Mouse (Mus musculus) inflammation-experienced regulatory T-cells, adult 6 months (primary cell): ENCODE measurements around the gene Reep1. TPM values are rescaled to one million over a fixed set of nuclear protein-coding genes. Genes with fewer than 3 reads are reported as not detected.

Experiments
- ATAC-seq: one replicate; pipeline ENCODE4 v1.8.0; 2017
- polyA plus RNA-seq, 3 experiments: library from polyadenylated mRNA; unstranded; fragments of 100-300 nt; shearing (Covaris generic); gene quantifications; one replicate each; pipeline ENCODE4 v1.2.1; 2017

Gene Reep1
- polyA plus RNA-seq, 3 experiments from 2014 or later, result 0.55 to 0.59 TPM; not detected in 1

DNA sequence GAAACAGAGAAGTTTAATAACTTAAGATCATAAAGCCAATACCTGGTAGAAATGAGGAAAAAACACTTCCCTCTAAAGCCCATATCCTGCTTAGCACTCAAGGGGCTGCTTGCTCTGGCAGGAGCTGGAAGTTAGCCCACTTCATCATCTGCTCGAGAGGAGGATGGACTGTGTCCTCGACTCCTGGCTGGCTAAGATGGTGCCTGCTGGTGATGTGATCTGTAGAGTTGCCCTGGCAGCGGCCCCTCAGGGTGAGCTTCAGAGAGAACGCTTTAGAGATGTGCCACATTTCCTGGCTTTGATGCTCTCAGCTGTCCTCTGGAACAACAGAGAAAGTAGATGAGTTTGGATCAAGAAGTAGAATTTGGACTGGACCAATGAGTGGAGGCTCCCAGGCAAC is 31.2 kb downstream of the Reep1 start:
- ATAC-seq, result no peak

DNA sequence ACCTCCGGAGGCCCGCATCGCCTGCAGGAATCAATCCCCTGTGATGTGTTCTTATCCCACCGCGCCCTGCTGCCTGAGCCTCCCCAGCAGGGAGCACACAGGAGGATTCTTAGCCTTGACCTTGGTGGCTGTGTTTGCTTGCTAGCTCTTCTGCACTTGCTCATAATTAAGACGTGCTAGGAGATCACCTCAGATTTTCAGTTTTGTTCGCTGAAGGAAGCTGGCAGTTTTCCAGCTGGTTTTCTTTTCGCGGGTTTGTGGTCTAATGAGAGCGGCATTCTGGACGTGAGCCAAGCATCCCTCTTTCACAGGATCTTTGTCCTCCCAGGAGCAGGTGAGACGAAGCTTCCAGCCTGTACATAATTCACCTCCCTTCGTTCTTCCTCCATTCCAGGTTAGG is 33.6 kb downstream of the Reep1 start:
- ATAC-seq, result no peak

GRCm38 (mm10) chr6:71741998-71742636 is 34.8 kb downstream of the Reep1 start:
- no peak for ATAC-seq

- no peak for ATAC-seq
These were observed 37.6 kb downstream of the Reep1 start for GRCm38 (mm10) chr6:71744934-71745333.

- ATAC-seq, result no peak
These were observed 38.3 kb downstream of the Reep1 start for GRCm38 (mm10) chr6:71745482-71746234.

DNA sequence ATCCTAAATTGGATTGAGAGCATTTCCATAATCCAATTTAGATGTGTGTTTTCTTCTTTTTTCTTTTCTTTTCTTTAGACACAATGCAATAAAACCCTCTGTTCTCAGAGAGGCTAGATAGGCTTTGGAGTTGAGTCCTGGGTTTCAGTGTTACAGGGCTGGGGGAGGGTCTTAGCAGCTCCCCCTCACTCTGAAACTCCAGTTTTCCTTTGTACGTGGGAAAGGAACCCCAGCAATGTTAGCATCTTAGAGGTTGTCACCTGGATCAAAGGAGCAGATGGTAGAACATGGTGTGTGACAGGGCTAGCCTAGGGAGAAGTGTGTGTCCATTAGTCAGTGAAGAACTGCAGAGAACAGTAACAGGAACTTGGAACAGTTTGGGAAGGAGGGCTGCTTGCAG is 38.9 kb downstream of the Reep1 start:
- ATAC-seq, result no peak

- peak; percentile 56 for ATAC-seq
These were observed 39.5 kb downstream of the Reep1 start for GRCm38 (mm10) chr6:71746846-71747245.

- ATAC-seq, result no peak
These were observed 44.2 kb downstream of the Reep1 start for GRCm38 (mm10) chr6:71751602-71752001.

DNA sequence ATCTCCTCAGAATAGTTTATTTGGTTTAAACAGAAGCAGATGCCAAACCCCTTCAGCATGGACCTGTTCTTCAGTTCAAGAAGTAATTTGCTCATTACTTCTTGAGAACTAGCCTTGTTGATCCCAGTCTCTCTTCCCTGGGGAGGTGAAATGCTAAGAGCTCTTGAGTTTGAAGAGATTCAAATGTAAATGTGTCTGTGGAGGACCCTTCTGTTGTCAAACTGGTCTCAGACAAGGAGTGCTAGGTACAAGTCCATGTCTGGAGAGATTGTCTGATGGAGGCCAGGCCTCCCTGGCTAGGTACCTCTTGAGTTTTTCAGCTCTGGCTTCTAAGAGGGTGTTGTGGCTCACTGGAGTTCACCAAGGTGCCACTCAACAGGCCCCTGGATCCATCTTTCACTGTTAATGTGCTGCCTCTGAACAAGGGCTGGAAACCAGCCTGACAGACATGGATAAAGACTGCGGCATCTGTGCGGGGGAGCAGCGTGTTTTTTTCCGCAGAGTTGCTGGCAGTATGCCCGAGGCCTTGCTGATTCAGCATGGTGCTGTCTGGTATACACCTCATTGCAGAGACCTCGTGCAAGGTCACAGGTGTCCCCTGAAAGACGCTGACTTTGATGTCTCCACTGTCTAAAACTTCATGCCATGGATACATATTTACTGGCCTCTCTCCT is 45.6 kb downstream of the Reep1 start:
- no peak for ATAC-seq

DNA sequence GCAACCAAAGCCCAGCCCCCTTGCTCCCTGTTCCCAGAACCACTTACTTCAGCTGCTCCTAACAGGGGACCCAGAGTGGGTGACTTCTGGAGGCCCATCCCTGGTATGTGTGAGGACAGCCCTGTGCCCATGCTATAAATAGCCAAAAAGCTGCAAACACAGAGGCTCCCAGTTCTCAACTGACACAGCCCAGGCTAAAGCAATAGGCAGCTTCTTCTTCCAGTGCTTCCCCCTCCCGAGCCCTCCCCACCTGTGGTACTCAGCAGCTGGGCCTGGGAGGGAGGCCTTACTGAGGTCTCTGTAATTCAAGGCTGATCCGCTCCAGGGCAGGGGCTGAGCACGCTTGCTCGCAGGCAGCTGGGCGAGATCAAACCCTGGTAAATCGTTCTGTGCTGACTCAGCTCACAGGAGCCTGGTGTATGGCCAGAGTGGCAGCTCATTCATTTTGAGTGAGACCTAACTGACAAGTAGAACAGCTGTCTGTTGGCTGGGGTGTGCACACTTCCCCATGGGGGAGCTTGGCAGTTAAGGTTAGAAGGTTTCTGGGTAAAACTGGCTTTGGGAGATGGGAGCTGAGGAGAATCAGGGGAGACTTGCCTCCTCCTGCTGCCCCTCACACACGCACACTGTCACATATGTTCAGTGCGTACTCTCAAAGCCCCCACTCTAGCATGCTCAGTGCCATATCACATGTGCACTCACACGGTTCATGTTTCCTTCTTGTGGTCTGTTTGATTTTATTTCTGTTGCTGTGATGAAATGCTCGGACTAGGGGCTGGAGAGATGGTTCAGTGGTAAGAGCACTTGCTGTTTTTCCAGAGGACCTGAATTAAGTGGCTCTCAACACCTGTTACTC is 49.9 kb downstream of the Reep1 start:
- ATAC-seq, result no peak

- no peak for ATAC-seq
These were observed 51.4 kb downstream of the Reep1 start for GRCm38 (mm10) chr6:71758780-71759179.

DNA sequence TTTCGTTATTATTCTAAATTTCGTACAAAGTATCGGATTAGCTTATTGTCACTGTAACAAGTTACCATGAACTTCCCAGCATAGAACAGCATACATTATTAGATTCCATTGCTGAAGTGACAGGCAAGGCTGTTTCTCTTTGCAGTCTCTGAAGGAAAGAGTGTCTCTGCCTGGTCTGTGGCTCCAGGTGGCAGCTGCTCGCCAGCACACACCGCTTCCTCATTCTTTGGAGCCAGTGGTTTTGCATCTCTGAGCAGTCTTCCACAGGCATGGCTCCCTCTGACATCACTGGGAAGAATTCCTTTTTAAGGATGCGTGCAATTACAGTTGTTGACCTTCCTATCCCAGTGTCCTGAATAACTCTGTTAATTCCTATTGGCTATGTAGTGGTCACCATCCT is 52.7 kb downstream of the Reep1 start:
- no peak for ATAC-seq

DNA sequence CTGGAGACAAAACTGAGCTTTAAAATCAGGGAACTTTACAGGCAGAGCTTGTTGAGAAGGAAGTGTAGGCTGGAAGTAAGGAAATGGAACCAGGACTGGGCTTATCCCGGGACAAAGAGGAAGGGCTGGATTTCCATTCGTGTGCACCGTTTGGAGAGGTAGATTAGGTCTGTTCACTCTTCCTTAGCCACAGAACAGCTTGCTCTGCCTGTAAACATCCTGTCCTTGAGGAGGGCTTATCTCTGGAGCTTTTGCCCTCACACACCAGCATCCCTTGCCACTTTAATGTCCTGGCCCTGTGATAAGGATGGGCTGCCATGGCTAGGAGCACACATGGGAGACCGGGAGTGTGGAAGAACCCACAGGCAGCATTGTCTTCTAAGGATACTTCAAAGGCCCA is 60.4 kb downstream of the Reep1 start:
- no peak for ATAC-seq

DNA sequence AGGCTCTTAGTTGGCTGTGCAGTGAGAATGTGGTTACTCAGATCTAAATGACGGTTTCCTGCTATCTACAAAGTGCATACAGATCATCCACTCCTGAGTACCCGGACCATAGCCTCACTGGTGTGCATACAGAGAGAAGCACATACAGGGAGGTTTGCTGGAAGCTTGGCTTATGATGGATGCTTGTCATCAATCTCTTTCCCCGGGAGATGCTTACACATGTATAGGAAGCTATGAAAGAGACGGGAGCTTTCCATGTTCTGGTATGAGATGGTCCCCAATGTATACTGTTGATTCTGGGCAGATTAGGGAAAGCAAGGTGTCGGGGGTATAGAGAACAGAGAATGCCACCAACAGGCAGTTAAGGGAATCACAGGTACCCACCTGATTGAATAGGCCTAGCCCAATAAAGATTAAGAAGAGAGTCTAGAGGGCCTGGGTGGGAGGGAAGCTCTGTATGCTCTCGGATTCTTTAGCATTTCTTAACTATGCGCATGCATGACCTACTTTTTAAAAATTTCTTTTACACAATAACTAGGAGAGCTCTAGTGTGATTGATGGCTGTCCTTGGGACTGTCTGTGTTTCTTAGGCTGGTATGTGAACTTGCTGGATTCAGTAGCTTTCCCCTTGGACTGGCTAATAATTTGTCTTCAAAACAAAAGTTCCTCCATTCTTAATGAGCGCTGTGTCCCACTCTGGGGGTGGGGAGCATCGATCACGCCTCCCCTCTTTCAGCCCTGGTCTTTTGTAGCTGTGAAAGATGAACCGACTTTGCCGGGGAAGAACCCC is 62.7 kb downstream of the Reep1 start:
- ATAC-seq, result no peak

DNA sequence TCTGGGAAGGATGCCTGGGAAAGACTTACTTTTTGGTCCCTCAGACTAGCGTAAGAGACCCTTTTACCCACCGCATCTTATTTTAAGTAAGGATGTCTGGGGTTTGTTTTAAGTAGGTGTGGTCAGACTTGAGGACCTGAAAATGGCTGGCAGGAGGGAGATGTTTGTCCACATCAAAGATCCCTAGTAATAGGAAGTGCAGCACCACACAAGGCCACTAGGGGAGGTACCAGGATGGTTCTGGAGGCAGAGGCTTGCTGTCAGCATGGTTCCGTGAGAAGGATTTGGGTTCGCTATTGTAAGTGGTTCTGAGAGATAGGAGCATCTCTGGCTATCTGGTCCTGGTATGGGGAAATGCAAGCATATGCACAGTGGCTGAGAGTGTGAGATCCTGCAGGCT is 63.5 kb downstream of the Reep1 start:
- no peak for ATAC-seq

DNA sequence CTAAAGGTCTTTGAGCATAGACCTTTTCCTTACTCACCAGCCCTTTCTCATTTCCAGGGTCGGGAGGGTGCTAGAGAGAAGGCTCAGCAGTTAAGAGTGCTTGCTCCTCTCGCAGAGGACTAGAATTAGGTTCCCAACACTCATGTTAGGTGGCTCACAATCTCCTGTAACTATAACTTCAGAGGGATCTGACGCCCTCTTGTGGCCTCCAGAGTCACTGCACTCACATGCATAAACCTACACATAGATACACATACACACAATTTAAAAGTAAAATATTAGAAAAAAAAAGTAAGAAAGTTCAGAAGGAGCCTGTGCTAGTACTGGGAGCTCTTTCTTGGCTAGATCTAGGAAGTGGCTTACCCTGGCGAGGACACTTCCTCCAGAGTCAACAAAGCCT is 63.9 kb downstream of the Reep1 start:
- ATAC-seq, result no peak

GRCm38 (mm10) chr6:71772156-71772555 is 64.8 kb downstream of the Reep1 start:
- ATAC-seq, result no peak

DNA sequence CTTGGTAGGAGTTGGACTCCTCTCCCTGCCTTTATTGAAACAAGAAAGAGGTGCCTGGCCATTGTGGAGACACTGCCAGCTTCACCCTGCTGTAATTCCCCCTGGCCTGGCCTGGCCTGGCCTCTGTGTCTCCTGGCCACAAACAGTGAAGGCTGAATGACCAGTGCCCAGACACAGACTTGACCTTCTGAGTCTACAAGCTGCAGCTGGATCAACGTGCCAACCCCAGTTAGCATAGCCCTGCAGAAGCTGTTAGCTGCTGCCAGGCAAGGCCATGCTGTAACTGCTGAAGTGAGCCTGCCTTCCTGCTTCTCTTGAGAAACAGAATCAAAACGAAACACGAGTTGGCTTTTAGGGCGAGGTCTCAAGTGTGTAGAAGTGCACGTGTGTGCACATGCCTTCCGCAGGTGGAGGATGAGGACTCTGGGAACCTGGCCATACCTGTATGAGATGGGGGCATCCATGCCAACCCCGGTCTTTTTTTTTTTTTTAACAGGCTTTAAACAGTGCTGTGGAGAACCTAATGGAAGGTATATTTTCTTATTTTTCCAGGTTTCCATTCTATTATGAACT is 65.4 kb downstream of the Reep1 start:
- no peak for ATAC-seq

DNA sequence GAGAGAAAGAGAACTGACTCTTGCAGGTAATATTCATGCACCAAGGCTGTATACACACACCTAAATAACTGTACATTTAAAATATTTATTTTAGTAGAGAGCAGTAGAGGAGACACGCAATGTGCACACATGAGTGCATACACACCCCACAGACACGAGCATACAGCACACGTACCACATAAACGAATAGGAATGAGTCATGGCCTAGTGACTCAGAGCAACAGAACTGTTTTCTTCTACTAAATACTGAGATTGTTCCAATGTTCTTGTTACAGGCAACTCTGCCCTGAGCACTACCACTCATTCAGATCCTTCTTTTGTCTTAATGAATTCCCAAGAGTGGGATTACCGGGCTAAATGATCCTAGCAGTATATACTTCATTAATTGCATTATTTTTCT is 70.7 kb downstream of the Reep1 start:
- no peak for ATAC-seq

DNA sequence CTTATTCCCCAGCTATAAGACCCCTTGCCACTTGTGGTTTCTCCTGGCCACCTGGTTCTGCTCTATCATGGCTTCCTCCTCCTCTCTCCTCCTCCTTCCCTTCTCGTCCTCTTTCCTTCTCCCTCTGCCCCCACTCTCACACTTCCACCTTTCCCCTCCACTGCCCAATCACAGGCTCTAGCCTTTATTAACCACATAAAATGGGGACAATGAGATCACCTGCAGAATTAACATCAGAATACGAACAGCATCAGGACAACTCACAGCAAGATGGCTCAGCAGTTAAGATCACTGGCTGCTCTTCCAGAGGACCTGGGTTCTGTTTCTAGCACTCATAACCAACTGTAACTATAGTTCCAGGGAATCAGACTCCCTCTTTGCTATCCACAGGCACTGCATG is 72.5 kb downstream of the Reep1 start:
- ATAC-seq, result no peak

DNA sequence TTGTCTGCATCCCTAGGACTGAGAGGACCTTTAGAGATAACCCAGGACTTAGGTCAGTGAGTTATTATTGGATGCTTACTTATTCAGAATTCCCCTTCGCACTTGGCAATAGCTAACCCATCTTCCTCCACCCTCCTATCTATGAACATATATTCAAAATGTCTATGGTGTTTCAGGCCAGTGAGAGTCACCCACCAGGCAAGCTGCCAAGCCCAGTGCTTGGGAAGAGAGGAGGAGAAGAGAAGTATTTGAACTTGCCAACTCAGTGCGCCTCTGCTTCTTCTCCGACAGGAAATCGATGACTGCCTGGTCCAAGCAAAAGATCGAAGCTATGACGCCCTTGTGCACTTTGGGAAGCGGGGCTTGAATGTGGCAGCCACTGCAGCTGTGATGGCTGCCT is 73.1 kb downstream of the Reep1 start:
- no peak for ATAC-seq

DNA sequence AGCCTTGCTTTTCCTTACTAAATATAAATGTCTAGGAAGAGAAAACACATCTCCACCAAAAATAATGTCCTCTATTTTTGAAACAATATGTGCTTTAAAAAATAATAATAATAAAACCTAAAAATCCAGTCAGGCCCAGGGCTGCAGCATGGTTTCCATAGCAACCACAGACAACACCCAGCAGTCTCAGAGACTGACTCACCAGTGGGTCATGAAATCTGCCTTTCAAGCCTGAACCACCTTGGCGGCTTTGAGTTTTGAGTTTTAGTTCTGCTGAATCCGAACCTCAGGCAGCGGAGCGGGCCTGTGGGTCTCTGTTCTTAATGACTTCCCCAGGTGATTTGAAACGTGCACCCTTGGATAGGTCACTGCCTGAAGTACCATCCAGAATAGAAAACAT is 75.8 kb downstream of the Reep1 start:
- ATAC-seq, result no peak
